Mouse (Mus musculus) hindbrain, embryonic 13.5 days (tissue): ENCODE measurements around the gene Mthfr. TPM values are rescaled to one million over a fixed set of nuclear protein-coding genes. Genes with fewer than 3 reads are reported as not detected.
"Not testable (repeated sequence)": the region's sequence is repeated elsewhere in the genome, so short reads cannot be mapped to it uniquely, and the experiment has no call there.

Source experiments
- ATAC-seq: fragments of 200-750 bp; cut with Nextera tagmentation; 2 replicates; pipeline ENCODE4 v1.8.0; 2017; ENCODE audit warnings: moderate TSS enrichment; ENCODE audit not compliant: low FRiP score
- H3K27ac ChIP-seq: fragments of 300-500 bp; sonication (generic); 2 replicates; pipeline ENCODE4 v1.5.1; 2015; ENCODE audit warnings: inconsistent platforms, mild to moderate bottlenecking, moderate library complexity
- H3K27me3 ChIP-seq: fragments of 300-500 bp; sonication (generic); 2 replicates; pipeline ENCODE4 v1.6.1; 2015; ENCODE audit warnings: mild to moderate bottlenecking, inconsistent platforms
- H3K36me3 ChIP-seq: fragments of 300-500 bp; sonication (generic); 2 replicates; pipeline ENCODE4 v1.6.1; 2015; ENCODE audit warnings: mild to moderate bottlenecking, inconsistent platforms
- H3K4me1 ChIP-seq: fragments of 300-500 bp; sonication (generic); replicated peaks from 2 replicates; pipeline ENCODE4 v1.6.1; 2015; ENCODE audit warnings: inconsistent platforms
- H3K4me2 ChIP-seq: fragments of 300-500 bp; sonication (generic); 2 replicates; pipeline ENCODE4 v1.6.1; 2015; ENCODE audit warnings: inconsistent platforms, mild to moderate bottlenecking, moderate library complexity
- H3K4me3 ChIP-seq: fragments of 300-500 bp; sonication (generic); 2 replicates; pipeline ENCODE4 v1.5.1; 2015; ENCODE audit warnings: mild to moderate bottlenecking, inconsistent platforms
- H3K9ac ChIP-seq: fragments of 300-500 bp; sonication (generic); 2 replicates; pipeline ENCODE4 v1.6.1; 2015; ENCODE audit warnings: mild to moderate bottlenecking, inconsistent platforms
- H3K9me3 ChIP-seq: fragments of 300-500 bp; sonication (generic); 2 replicates; pipeline ENCODE4 v1.6.1; 2016; ENCODE audit warnings: inconsistent platforms
- WGBS: fragments of 180-500 bp; shearing (Covaris S2); methylation state at CpG from one replicate; pipeline ENCODE4 v1.1.7; 2015; 5-methylcytosine and 5-hydroxymethylcytosine counted together
- polyA plus RNA-seq: library from polyadenylated mRNA; unstranded; fragments of >200 nt; fragmentation: Nextera tagmentation; extraction: Ambion mirVana; gene quantifications from 2 replicates; pipeline ENCODE4 v1.2.1, GENCODE M21; 2015

The Mthfr gene
- polyA plus RNA-seq, 1 experiment from 2014 or later, result 22.1 TPM

DNA sequence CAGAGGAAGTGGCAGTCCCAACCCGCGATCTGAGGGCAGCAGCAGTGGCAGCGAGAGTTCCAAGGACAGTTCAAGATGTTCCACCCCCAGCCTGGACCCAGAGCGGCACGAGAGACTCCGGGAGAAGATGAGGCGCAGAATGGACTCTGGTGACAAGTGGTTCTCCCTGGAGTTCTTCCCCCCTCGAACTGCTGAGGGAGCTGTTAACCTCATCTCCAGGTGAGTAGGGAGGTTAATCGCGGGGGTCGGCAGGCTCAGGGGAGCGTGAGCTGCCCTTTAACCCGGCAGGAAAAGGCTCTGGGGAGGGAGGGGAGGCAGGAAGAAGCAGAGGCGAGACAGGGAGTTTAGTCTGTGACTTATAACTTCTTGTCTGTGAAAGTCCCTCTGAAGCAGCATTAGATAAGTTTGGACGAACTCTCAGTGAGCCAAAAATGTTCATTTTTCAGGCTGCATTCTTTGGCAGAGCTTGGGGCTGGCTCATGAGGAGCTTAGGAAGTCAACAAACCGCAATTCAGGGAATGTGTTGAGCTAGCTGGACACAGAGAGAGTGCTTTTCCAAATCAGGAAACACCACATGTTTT is 2.8 kb downstream of the Mthfr start:
- Histone ChIP-seq H3K27me3 (no peaks in the 10 kb centered on the region), H3K4me2 (peak overlapping the region; percentile 92), H3K4me3 (peak overlapping the region; percentile 47), H3K4me1 (peaks cover 69% of the 10 kb centered on the region), H3K27ac (peak overlapping the region; percentile 88), H3K9me3 (no peaks in the 10 kb centered on the region), H3K36me3 (peaks cover 30% of the 10 kb centered on the region), H3K9ac (peak overlapping the region; percentile 82)
- 7% methylated on average over 16 of the region's 16 CpGs for WGBS
- no peak for ATAC-seq

DNA sequence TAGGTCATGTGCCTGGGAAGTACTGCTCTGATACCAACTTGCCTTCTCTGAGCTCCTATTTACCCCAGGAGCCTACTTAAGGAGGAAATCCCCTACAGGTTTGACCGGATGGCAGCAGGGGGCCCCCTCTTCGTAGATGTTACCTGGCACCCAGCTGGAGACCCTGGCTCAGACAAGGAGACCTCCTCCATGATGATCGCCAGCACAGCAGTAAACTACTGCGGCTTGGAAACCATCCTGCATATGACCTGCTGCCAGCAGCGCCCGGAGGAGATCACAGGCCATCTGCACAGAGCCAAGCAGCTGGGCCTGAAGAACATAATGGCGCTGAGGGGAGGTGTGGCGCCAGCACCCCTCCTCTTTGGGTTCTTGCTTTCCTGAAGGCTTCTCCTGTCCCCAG is 4.5 kb downstream of the Mthfr start:
- H3K9ac ChIP-seq, result peak overlapping the region; percentile 82; the same call in 1 of the 2 replicates
- not testable (repeated sequence) for ATAC-seq, H3K27me3 ChIP-seq, H3K9me3 ChIP-seq, H3K27ac ChIP-seq, H3K4me3 ChIP-seq, H3K4me2 ChIP-seq
- WGBS, result 85% methylated on average over 6 of the region's 8 CpGs
- peaks cover 58% of the 10 kb centered on the region for H3K4me1 ChIP-seq
- H3K36me3 ChIP-seq, result peaks cover 40% of the 10 kb centered on the region

DNA sequence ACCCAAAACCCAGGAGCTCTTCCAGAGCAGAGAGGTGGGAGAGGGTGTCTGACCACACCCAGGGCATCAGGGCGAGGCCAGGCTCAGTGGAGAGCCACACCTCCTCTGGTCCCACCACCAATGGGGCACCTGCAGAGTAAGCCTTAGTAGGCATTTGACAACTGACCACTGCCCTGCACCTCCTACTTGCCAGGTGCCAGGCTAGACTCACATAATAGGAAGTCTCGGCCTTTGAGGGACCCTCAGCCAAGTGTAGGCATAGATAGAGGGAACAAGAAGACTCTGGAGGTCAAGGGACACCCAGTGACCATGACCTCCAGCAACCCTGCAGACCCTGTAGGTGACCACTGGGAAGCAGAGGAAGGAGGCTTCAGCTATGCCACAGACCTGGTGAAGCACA is 5.2 kb downstream of the Mthfr start:
- Histone ChIP-seq H3K4me3 (no peak overlapping the region), H3K36me3 (peaks cover 47% of the 10 kb centered on the region), H3K9me3 (no peaks in the 10 kb centered on the region), H3K27ac (no peak overlapping the region), H3K27me3 (no peaks in the 10 kb centered on the region), H3K4me1 (peaks cover 58% of the 10 kb centered on the region), H3K9ac (no peak overlapping the region), H3K4me2 (no peak overlapping the region)
- ATAC-seq, result no peak
- 95% methylated on average over 2 of the region's 2 CpGs for WGBS

DNA sequence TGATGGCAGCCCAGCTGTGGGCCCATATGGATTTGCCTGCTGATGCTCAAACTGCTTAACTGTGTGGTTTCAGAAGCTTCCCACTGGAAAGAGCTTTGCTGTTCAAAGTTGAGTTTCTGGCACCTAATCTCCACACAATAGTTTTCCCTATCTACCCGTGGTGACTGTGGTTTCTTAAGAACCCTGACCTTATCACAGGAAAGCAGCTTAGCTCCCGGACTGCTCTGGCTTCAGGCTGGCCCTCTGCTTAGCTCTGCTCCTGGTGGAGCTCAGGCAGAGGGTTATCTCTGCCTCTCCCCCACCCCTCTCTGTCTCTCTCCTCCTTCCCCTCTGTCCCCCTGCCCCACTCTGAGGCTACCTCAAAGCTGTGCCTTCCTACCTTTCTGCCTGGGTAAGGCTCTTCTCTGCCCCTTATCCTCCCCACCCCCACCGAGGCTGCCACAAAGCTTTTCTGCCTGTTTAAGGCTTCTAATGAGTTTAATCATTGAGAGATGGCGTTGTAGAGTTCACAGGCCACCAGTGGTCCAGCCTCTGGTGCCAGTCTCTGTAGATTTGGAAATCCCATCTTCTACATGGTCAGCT is 7.7 kb downstream of the Mthfr start:
- no peak for ATAC-seq
- Histone ChIP-seq H3K27me3 (no peaks in the 10 kb centered on the region), H3K9ac (0 out of 2 replicates have a peak overlapping the region, but pooled peaks have one; percentile 6), H3K27ac (no peak overlapping the region), H3K36me3 (peaks cover 71% of the 10 kb centered on the region), H3K4me3 (no peak overlapping the region), H3K4me1 (peaks cover 35% of the 10 kb centered on the region), H3K4me2 (no peak overlapping the region), H3K9me3 (no peaks in the 10 kb centered on the region)
- 70% methylated on average over 4 of the region's 4 CpGs for WGBS

DNA sequence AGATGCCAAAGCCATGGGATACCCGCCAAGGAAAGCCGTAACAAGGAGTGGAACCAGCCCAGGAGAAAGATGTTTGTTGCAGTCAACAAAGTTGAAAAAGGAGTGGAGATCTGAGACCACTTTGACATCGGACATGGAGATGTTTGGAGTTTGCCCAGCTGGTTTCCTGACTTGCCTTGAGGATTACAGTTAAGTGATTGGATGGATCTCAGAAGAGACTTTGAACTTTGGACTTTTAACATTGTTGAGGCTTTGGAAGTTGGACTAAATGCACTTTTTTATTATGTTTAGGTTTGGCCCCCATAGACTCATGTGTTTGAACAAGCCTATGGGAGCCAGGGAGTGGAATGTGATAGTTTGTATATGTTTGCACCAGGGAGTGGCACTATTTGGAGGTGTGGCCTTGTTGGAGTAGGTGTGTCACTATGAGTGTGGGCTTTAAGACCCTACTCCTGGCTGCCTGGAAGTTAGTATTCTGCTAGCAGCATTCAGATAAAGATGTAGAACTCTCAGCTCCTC is 11.6 kb downstream of the Mthfr start:
- H3K9ac ChIP-seq, H3K4me2 ChIP-seq, H3K27me3 ChIP-seq, ATAC-seq, H3K4me1 ChIP-seq, H3K4me3 ChIP-seq, H3K9me3 ChIP-seq, H3K27ac ChIP-seq: not testable (repeated sequence)
- WGBS, result 96% methylated on average over 3 of the region's 3 CpGs
- peaks cover 88% of the 10 kb centered on the region for H3K36me3 ChIP-seq

DNA sequence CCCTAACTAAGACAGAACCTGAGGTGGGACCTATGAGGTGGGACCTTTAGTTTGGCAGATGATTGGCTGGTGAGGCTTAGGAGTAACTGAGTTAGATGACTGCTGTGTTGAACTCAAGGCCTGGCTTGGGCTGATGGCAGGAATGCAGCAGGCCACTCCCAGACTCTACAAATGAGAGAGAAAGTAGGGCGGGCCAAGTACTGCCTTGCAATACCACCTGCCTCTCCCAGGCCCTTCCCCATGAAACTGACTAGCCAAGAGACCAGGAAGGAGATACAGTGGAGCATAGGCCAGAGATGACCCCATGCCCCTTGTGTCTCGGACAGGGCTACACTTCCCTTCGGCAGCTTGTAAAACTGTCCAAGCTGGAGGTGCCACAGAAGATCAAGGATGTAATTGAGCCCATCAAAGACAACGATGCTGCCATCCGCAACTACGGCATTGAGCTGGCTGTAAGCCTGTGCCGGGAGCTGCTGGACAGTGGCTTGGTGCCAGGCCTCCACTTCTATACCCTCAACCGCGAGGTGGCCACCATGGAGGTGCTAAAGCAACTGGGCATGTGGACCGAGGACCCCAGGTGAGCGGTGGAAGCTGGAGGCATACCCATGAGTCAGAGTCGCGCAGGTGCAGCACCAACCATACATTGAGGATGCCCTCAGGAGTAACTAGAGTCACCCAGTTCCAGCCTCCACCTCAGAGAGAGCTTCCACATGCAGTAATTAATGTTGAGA is 12.3 kb downstream of the Mthfr start:
- no peak overlapping the region for H3K9ac ChIP-seq
- no peaks in the 10 kb centered on the region for H3K27me3 ChIP-seq
- WGBS, result 95% methylated on average over 13 of the region's 13 CpGs
- H3K4me3 ChIP-seq, result no peak overlapping the region
- no peak overlapping the region for H3K27ac ChIP-seq
- no peaks in the 10 kb centered on the region for H3K4me1 ChIP-seq
- ATAC-seq, result no peak
- H3K36me3 ChIP-seq, result peaks cover 89% of the 10 kb centered on the region
- H3K9me3 ChIP-seq, result no peaks in the 10 kb centered on the region
- no peak overlapping the region for H3K4me2 ChIP-seq

DNA sequence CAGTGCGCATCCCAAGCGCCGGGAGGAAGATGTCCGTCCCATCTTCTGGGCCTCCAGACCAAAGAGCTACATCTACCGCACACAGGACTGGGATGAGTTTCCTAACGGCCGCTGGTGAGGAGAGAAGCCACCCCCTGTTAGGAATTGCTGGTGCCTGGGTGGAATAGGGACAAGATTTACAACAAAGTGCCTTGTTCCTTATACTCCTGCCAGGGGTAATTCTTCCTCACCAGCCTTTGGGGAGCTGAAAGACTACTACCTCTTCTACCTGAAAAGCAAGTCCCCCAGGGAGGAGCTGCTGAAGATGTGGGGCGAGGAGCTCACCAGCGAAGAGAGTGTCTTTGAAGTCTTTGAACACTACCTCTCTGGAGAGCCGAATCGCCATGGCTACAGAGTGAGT is 13.0 kb downstream of the Mthfr start:
- Histone ChIP-seq H3K9ac (no peak overlapping the region), H3K4me3 (no peak overlapping the region), H3K36me3 (peaks cover 96% of the 10 kb centered on the region), H3K9me3 (no peaks in the 10 kb centered on the region), H3K27me3 (no peaks in the 10 kb centered on the region), H3K27ac (no peak overlapping the region), H3K4me2 (no peak overlapping the region), H3K4me1 (no peaks in the 10 kb centered on the region)
- WGBS, result 92% methylated on average over 11 of the region's 11 CpGs
- no peak for ATAC-seq

DNA sequence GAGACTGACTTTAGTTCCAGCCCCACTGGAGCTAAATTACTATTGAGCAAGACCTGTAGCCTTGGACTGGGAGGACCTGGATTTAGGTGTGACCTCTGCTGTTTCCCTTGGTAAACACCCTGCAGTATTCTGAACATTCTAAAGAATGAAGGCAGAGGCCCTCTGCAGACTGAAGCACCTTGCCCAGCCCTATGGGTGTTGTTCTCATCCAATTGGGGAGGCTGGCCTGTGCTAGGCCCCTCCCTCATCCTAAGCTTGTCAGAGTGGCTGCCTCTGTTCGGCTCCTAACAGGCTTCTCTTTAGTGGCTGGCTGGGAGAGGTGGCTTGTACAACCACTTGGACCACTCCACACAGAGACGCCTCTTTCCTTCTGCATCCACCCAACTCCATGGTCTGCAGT is 14.1 kb downstream of the Mthfr start:
- no peaks in the 10 kb centered on the region for H3K4me1 ChIP-seq
- no peaks in the 10 kb centered on the region for H3K9me3 ChIP-seq
- no peaks in the 10 kb centered on the region for H3K27me3 ChIP-seq
- H3K27ac ChIP-seq, result no peak overlapping the region
- WGBS, result 89% methylated on average over 2 of the region's 2 CpGs
- H3K36me3 ChIP-seq, result peaks cover 98% of the 10 kb centered on the region
- H3K9ac ChIP-seq, result no peak overlapping the region
- no peak for ATAC-seq
- no peak overlapping the region for H3K4me2 ChIP-seq
- no peak overlapping the region for H3K4me3 ChIP-seq

DNA sequence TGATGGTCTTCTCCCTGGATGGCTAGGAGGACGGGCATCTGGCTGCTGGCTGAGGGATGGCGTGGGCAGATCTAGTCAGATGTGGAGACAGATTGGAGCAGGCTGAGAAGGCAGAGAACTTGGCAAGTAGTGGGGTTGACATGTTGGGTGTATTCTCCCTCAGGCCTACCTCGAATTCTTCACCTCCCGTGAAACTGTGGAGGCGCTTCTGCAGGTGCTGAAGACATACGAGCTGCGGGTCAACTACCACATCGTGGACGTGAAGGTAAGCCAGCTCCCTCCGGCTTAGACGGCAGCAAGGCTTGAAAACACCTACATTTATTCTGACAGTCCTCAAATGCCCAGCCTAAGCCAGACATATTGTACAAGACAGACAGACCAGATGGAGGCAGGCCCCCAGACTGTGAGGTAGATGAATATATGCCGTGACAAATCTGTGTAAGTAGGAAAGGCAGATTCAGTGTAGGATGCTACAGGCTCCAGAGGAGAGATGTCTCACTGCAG is 14.6 kb downstream of the Mthfr start:
- H3K4me3 ChIP-seq, result no peak overlapping the region
- H3K27ac ChIP-seq, result no peak overlapping the region
- H3K27me3 ChIP-seq, result no peaks in the 10 kb centered on the region
- H3K9ac ChIP-seq, result no peak overlapping the region
- peaks cover 98% of the 10 kb centered on the region for H3K36me3 ChIP-seq
- no peaks in the 10 kb centered on the region for H3K4me1 ChIP-seq
- no peak overlapping the region for H3K4me2 ChIP-seq
- no peak for ATAC-seq
- WGBS, result 91% methylated on average over 12 of the region's 12 CpGs
- no peaks in the 10 kb centered on the region for H3K9me3 ChIP-seq

DNA sequence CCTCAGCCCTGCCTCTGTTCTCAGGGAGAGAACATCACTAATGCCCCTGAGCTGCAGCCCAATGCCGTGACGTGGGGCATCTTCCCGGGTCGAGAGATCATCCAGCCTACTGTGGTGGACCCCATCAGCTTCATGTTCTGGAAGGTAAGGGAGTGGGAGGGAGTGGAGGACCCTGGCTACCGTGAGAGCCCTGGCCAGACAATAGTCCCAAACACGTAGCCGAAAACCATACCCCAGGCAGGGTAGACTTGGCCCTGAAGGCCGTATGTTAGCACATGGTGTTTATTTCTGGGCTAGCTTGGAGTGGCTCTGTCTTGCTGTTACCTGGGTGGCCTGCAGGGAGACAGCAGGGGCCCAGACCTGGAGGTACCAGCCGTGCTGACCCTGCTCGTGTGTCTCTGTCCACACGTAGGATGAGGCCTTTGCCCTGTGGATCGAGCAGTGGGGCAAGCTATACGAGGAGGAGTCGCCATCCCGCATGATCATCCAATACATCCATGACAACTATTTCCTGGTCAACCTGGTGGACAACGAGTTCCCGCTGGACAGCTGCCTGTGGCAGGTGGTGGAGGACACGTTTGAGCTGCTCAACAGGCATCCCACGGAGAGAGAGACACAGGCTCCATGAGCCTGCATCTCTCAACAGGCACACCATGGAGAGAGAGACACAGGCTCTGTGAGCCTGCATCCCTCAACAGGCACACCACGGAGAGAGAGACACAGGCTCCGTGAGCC is 16.3 kb downstream of the Mthfr start:
- no peaks in the 10 kb centered on the region for H3K27me3 ChIP-seq
- no peaks in the 10 kb centered on the region for H3K4me1 ChIP-seq
- peaks cover 91% of the 10 kb centered on the region for H3K36me3 ChIP-seq
- 94% methylated on average over 21 of the region's 21 CpGs for WGBS
- H3K4me3 ChIP-seq, result no peak overlapping the region
- H3K27ac ChIP-seq, result no peak overlapping the region
- no peaks in the 10 kb centered on the region for H3K9me3 ChIP-seq
- no peak overlapping the region for H3K9ac ChIP-seq
- ATAC-seq, result no peak
- no peak overlapping the region for H3K4me2 ChIP-seq

DNA sequence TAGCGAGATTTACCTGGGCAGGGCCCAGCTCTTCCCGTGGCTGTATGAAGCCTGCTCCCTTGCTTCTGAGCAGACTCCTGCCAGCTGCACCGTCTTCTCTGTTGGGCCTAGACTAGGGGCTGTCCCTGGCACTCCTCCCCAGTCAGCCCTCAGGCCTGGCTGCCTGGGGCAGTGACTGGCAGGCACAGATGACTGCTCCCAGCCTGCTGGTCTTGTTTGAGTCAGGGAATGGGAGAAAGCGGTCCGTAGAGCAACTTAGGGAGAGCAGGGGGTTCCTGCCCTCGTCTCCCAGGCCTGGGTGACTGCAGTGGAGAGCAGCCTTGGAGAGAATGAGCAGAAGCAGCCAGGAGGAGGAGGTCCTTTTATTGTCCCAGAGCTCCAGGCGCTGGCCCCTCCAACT is 17.4 kb downstream of the Mthfr start:
- no peak overlapping the region for H3K4me3 ChIP-seq
- WGBS, result 91% methylated on average over 7 of the region's 7 CpGs
- peaks cover 80% of the 10 kb centered on the region for H3K36me3 ChIP-seq
- no peak for ATAC-seq
- H3K9ac ChIP-seq, result no peak overlapping the region
- no peak overlapping the region for H3K4me2 ChIP-seq
- no peaks in the 10 kb centered on the region for H3K9me3 ChIP-seq
- no peaks in the 10 kb centered on the region for H3K27me3 ChIP-seq
- H3K27ac ChIP-seq, result no peak overlapping the region
- H3K4me1 ChIP-seq, result no peaks in the 10 kb centered on the region

DNA sequence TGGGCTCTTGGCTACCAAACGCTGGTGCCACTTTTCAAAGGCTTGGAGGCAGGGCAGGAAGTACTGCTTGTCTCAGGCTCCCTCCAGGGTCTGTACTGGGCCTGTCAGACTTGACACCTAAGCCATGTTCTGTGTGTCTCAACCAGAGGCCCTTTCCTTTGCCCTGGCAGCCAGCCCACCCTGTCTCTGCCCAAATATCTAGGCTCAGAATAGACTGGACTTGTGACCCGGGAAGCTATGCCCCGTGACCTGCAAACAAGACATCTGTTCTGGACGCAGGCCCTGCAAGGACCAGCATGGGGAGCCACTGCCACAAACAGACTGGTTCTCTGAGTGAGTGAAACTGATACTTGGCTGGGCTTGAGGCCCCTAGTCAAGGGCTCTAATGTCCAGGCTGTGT is 17.9 kb downstream of the Mthfr start:
- no peak overlapping the region for H3K27ac ChIP-seq

More for the DNA sequence above, 17.9 kb downstream of the Mthfr start:
- Histone ChIP-seq H3K36me3 (peaks cover 75% of the 10 kb centered on the region), H3K27me3 (no peaks in the 10 kb centered on the region), H3K9me3 (no peaks in the 10 kb centered on the region), H3K4me3 (no peak overlapping the region), H3K9ac (0 out of 2 replicates have a peak overlapping the region, but pooled peaks have one; percentile 24), H3K4me1 (no peaks in the 10 kb centered on the region), H3K4me2 (no peak overlapping the region)
- ATAC-seq, result no peak
- WGBS, result 83% methylated on average over 4 of the region's 4 CpGs
